Mouse (Mus musculus) limb, embryonic 14.5 days (tissue): ENCODE data around the gene Cct6b. TPM values are rescaled to one million over a fixed set of nuclear protein-coding genes. Genes with fewer than 3 reads are reported as not detected.
"Not testable (repeated sequence)": the region's sequence is repeated elsewhere in the genome, so short reads cannot be mapped to it uniquely, and the experiment has no call there.

Experiments used
- ATAC-seq: fragments of 200-750 bp; cut with Nextera tagmentation; 2 replicates; pipeline ENCODE4 v1.8.0; 2017; ENCODE audit warnings: low read depth, moderate number of reproducible peaks, moderate TSS enrichment; ENCODE audit not compliant: low FRiP score
- DNase-seq: peaks from one replicate; pipeline ENCODE4 v3.0.0-alpha.2; 2015; ENCODE audit warnings: low spot score
- H3K27ac ChIP-seq: fragments of 300-500 bp; sonication (generic); replicated peaks from 2 replicates; pipeline ENCODE4 v1.5.1; 2014; ENCODE audit warnings: low read depth, mild to moderate bottlenecking, low read length, moderate library complexity, mixed read lengths
- H3K27me3 ChIP-seq: fragments of 300-500 bp; sonication (generic); 2 replicates; pipeline ENCODE4 v1.6.1; 2014; ENCODE audit warnings: low read length, mixed read lengths; ENCODE audit not compliant: control insufficient read depth, insufficient read depth
- H3K36me3 ChIP-seq: fragments of 300-500 bp; sonication (generic); 2 replicates; pipeline ENCODE4 v1.6.1; 2014; ENCODE audit warnings: mild to moderate bottlenecking, low read length, moderate library complexity, mixed read lengths; ENCODE audit not compliant: control insufficient read depth, insufficient read depth
- H3K4me1 ChIP-seq: fragments of 300-500 bp; sonication (generic); 2 replicates; pipeline ENCODE4 v1.6.1; 2014; ENCODE audit warnings: antibody characterized with exemption, low read length, mixed read lengths; ENCODE audit not compliant: control insufficient read depth, insufficient read depth
- H3K4me2 ChIP-seq: fragments of 300-500 bp; sonication (generic); replicated peaks from 2 replicates; pipeline ENCODE4 v1.6.1; 2014; ENCODE audit warnings: low read depth, mild to moderate bottlenecking, low read length, moderate library complexity; ENCODE audit not compliant: severe bottlenecking
- H3K4me3 ChIP-seq: fragments of 300-500 bp; sonication (generic); replicated peaks from 2 replicates; pipeline ENCODE4 v1.5.1; 2014; ENCODE audit warnings: low read length
- H3K9ac ChIP-seq: fragments of 300-500 bp; sonication (generic); 2 replicates; pipeline ENCODE4 v1.6.1; 2014; ENCODE audit warnings: mild to moderate bottlenecking, low read depth, low read length, moderate library complexity; ENCODE audit not compliant: severe bottlenecking
- H3K9me3 ChIP-seq: fragments of 300-500 bp; sonication (generic); 2 replicates; pipeline ENCODE4 v1.6.1; 2016; ENCODE audit warnings: low read length; ENCODE audit not compliant: control insufficient read depth
- POLR2A ChIP-seq: fragments of 200-500 bp; IDR thresholded peaks from 2 replicates; pipeline ENCODE4 v1.8.0; 2012; ENCODE audit warnings: inconsistent platforms, mild to moderate bottlenecking, moderate library complexity, borderline replicate concordance; ENCODE audit not compliant: insufficient read depth, insufficient read length; ENCODE audit errors: extremely low read depth
- WGBS: fragments of 180-500 bp; shearing (Covaris S2); extraction: QIAGEN DNeasy Blood & Tissue Kit; methylation state at CpG from one replicate; pipeline ENCODE4 v1.1.7; 2014; 5-methylcytosine and 5-hydroxymethylcytosine counted together
- polyA plus RNA-seq, 2 experiments: library from polyadenylated mRNA; depleted of rRNA in 1 of 2; stranded (reverse) in 1 of 2; unstranded in 1 of 2; fragments of >200 nt; fragmentation: Nextera tagmentation in 1 of 2; extraction: Ambion mirVana in 1 of 2; gene quantifications; 2 replicates each; pipeline versions ENCODE4 v1.2.1 to v1.2.3; 2012 to 2014

Gene Cct6b
- polyA plus RNA-seq, 2 experiments, result 0.33 to 0.37 TPM

GRCm38 (mm10) chr11:82699865-82700410, 64.2 kb downstream of the Cct6b start:
- no peaks in the 10 kb centered on the region for H3K4me1 ChIP-seq
- TF ChIP-seq POLR2A, result no peak
- H3K9ac ChIP-seq, result no peak overlapping the region
- no peak overlapping the region for H3K4me2 ChIP-seq
- H3K27me3 ChIP-seq, result no peaks in the 10 kb centered on the region
- no peak overlapping the region for H3K4me3 ChIP-seq
- H3K27ac ChIP-seq, result no peak overlapping the region
- DNase-seq, result no peak
- H3K9me3 ChIP-seq, result no peaks in the 10 kb centered on the region
- WGBS, result 83% methylated on average over 11 of the region's 11 CpGs
- no peaks in the 10 kb centered on the region for H3K36me3 ChIP-seq
- no peak for ATAC-seq

GRCm38 (mm10) chr11:82695930-82696329, 68.2 kb downstream of the Cct6b start:
- Histone ChIP-seq H3K4me1 (0 out of 2 replicates have a peak, but pooled peaks cover 7% of the 10 kb centered on the region), H3K27me3 (no peaks in the 10 kb centered on the region), H3K9ac (no peak overlapping the region), H3K36me3 (no peaks in the 10 kb centered on the region), H3K9me3 (no peaks in the 10 kb centered on the region), H3K27ac (no peak overlapping the region), H3K4me2 (no peak overlapping the region), H3K4me3 (no peak overlapping the region)
- WGBS, result 42% methylated on average over 7 of the region's 7 CpGs
- ATAC-seq (no peak), DNase-seq (no peak)
- no peak for TF ChIP-seq POLR2A

GRCm38 (mm10) chr11:82694947-82695346, 69.2 kb downstream of the Cct6b start:
- not testable (repeated sequence) for H3K4me3 ChIP-seq, ATAC-seq, H3K27ac ChIP-seq, H3K4me2 ChIP-seq, H3K27me3 ChIP-seq, H3K4me1 ChIP-seq, H3K36me3 ChIP-seq, DNase-seq, H3K9ac ChIP-seq, H3K9me3 ChIP-seq

GRCm38 (mm10) chr11:82692668-82693067, 71.5 kb downstream of the Cct6b start:
- Histone ChIP-seq H3K9ac (no peak overlapping the region), H3K27ac (peak overlapping the region; percentile 6; the same call in 1 of the 2 replicates), H3K36me3 (no peaks in the 10 kb centered on the region), H3K4me3 (no peak overlapping the region), H3K27me3 (no peaks in the 10 kb centered on the region), H3K9me3 (no peaks in the 10 kb centered on the region), H3K4me2 (no peak overlapping the region), H3K4me1 (0 out of 2 replicates have a peak, but pooled peaks cover 7% of the 10 kb centered on the region)
- no peak for TF ChIP-seq POLR2A
- ATAC-seq (no peak), DNase-seq (peak; percentile 61)
- WGBS, result 49% methylated on average over 6 of the region's 6 CpGs

- H3K4me3 ChIP-seq, result no peak overlapping the region
- H3K9ac ChIP-seq, result no peak overlapping the region
- TF ChIP-seq POLR2A, result no peak
- no peak for ATAC-seq
- no peak for DNase-seq
- H3K9me3 ChIP-seq, result no peaks in the 10 kb centered on the region
- 0 out of 2 replicates have a peak, but pooled peaks cover 7% of the 10 kb centered on the region for H3K4me1 ChIP-seq
- no peak overlapping the region for H3K27ac ChIP-seq
- no peak overlapping the region for H3K4me2 ChIP-seq
- H3K36me3 ChIP-seq, result no peaks in the 10 kb centered on the region
- H3K27me3 ChIP-seq, result no peaks in the 10 kb centered on the region
- WGBS, result 69% methylated on average over 5 of the region's 5 CpGs
Measured at GRCm38 (mm10) chr11:82690476-82690875, 73.6 kb downstream of the Cct6b start.

GRCm38 (mm10) chr11:82687668-82688067, 76.5 kb downstream of the Cct6b start:
- no peak for ATAC-seq
- H3K36me3 ChIP-seq, result no peaks in the 10 kb centered on the region
- no peaks in the 10 kb centered on the region for H3K27me3 ChIP-seq
- H3K4me1 ChIP-seq, result 0 out of 2 replicates have a peak, but pooled peaks cover 5% of the 10 kb centered on the region
- no peak overlapping the region for H3K9ac ChIP-seq
- no peak for DNase-seq
- TF ChIP-seq POLR2A, result no peak
- H3K4me2 ChIP-seq, result no peak overlapping the region
- H3K4me3 ChIP-seq, result no peak overlapping the region
- no peak overlapping the region for H3K27ac ChIP-seq
- H3K9me3 ChIP-seq, result no peaks in the 10 kb centered on the region
